Comparison of ENCODE assay signal across 8 mouse cellular contexts in the genomic region with DNA sequence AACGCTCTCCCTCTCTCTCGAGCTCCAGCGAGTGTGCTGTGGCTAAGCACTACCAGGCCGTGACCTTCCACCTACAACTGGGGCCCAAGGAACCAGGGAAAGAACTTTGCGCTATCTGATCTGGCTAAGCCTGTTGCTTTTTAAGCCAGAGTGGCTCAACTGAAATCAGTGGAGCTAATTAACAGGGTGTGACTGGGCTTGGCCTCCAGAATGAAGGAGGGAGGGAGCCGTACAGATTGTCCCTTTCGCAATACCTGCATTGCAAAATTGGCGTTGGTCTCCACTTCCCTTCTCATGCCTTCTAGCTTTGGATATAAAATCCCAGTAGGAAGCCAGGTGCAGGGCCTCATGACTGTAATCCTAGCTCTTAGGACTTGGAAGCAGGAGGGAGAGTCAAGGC. TPM values are rescaled to one million over a fixed set of nuclear protein-coding genes. Genes with fewer than 3 reads are reported as not detected.
DNase-seq lines count a peak whose midpoint lies in the region; ATAC-seq and TF ChIP-seq lines count a peak whose summit lies in the region.

No protein-coding gene starts in this region.

- H3K9me3 ChIP-seq in intestine, postnatal 0 days (ENCODE audit: control insufficient read depth), result no peaks in the 10 kb centered on the region

- no peaks in the 10 kb centered on the region for H3K36me3 ChIP-seq in intestine, postnatal 0 days (ENCODE audit: control insufficient read depth, insufficient read depth)

- no peak for TF ChIP-seq CTCF in intestine, postnatal 0 days (IDR thresholded peaks at IDR 0.05; ENCODE audit: low read depth)
- TF ChIP-seq CTCF in left cerebral cortex, adult 2 months (IDR thresholded peaks at IDR 0.05), result no peak

- peak; percentile 92 for ATAC-seq in intestine, postnatal 0 days
- no peak for ATAC-seq in frontal cortex, adult (ENCODE audit: low TSS enrichment)

- no peak overlapping the region for H3K4me3 ChIP-seq in intestine, postnatal 0 days (ENCODE audit: low read depth, low read length)
- H3K4me3 ChIP-seq in left cerebral cortex, adult 2 months, result no peak overlapping the region

- H3K4me1 ChIP-seq in intestine, postnatal 0 days (replicated peaks; ENCODE audit: control insufficient read depth, insufficient read depth, low read length), result 0 out of 2 replicates have a peak, but pooled peaks cover 3% of the 10 kb centered on the region

- H3K27me3 ChIP-seq in intestine, postnatal 0 days (replicated peaks; ENCODE audit: control insufficient read depth, insufficient read depth, low read length), result no peaks in the 10 kb centered on the region

- peak; percentile 60 for DNase-seq in 3134 (ENCODE audit: extremely low read depth, insufficient read length, low spot score)
- peak; percentile 63 to 66 for DNase-seq in adrenal gland, postnatal 36 days
- peak; percentile 63 to 70 for DNase-seq in lung, postnatal 4 days
- no peak for DNase-seq in right cerebral cortex, adult 18-20 months
- no peak for DNase-seq in embryo, embryonic 9.5 days (ENCODE audit: extremely low spot score)
- DNase-seq in left cerebral cortex, adult 2 months (ENCODE audit: extremely low spot score in 1 of 2, low spot score in 2 of 2), result no peak

- no peak overlapping the region for H3K4me2 ChIP-seq in intestine, postnatal 0 days (replicated peaks; ENCODE audit: low read depth)

- intact Hi-C loops in left cerebral cortex, adult 2 months (cut with DNase I), result no loop called here

- H3K27ac ChIP-seq in intestine, postnatal 0 days (ENCODE audit: low read depth, low read length), result peak overlapping the region; percentile 85
- no peak overlapping the region for H3K27ac ChIP-seq in left cerebral cortex, adult 2 months

- H3K9ac ChIP-seq in intestine, postnatal 0 days (ENCODE audit: low read depth, low read length), result no peak overlapping the region

- 32% methylated on average over 8 of the region's 8 CpGs for WGBS in intestine, postnatal 0 days

RNA-seq across cellular contexts. Expression of gene Pank3, which starts 18.7 kb away (rescaled TPM):
- total RNA-seq in adrenal gland, postnatal 36 days (2021), result 10 to 100 TPM; 78.7 to 86.4 TPM
- 39.6 and 42.5 TPM in 2 replicates for polyA plus RNA-seq in intestine, postnatal 0 days (2015; fragmentation: Nextera tagmentation; extraction: Ambion mirVana)
- 10 to 100 TPM; 33.6 to 36.1 TPM for total RNA-seq in left cerebral cortex, adult 2 months (2021)

RNA-seq across cellular contexts. Expression of gene Fbll1, which starts 48.1 kb away (rescaled TPM):
- under 1 TPM in 1 of 2 experiments, not detected in 1; 0.46 TPM for total RNA-seq in adrenal gland, postnatal 36 days (2021)
- polyA plus RNA-seq in intestine, postnatal 0 days (2015; fragmentation: Nextera tagmentation; extraction: Ambion mirVana), result 0.58 and 0.69 TPM in 2 replicates
- 10 to 100 TPM; 41.4 to 42.3 TPM for total RNA-seq in left cerebral cortex, adult 2 months (2021)

Comparison
In these comparisons a context has a peak if more than half of its experiments do, and no peak if none do; other contexts are left out.
1. DNase-seq: peak in 3134 (single experiment), adrenal gland, postnatal 36 days (2 of 2) and lung, postnatal 4 days (2 of 2); none in right cerebral cortex, adult 18-20 months (single experiment), embryo, embryonic 9.5 days (single experiment) and left cerebral cortex, adult 2 months (0 of 2).
2. RNA of gene Fbll1, which starts 48.1 kb away (total RNA-seq): 41.4 to 42.3 TPM in left cerebral cortex, adult 2 months; 0.46 TPM in adrenal gland, postnatal 36 days; every median in the first group is over 10 times any median in the second.